Mouse (Mus musculus) naive thymus-derived CD4-positive, alpha-beta T cell, adult 2 months (primary cell): ENCODE results near the gene R3hdm4.
A peak's percentile ranks its signal among the peaks of the same experiment; 100 is the strongest.

ENCODE experiments used
- DNase-seq: peaks from one replicate; pipeline ENCODE4 v3.0.0-alpha.2; 2011; ENCODE audit warnings: low read depth

Gene R3hdm4

GRCm38 (mm10) chr10:79942988-79943387 is 22.0 kb upstream of the R3hdm4 start:
- DNase-seq = no peak

GRCm38 (mm10) chr10:79940749-79941148 is 19.7 kb upstream of the R3hdm4 start:
- DNase-seq = no peak

GRCm38 (mm10) chr10:79937775-79938526 is 16.9 kb upstream of the R3hdm4 start:
- peak; percentile 44 for DNase-seq

- peak; percentile 90 for DNase-seq
Measured at GRCm38 (mm10) chr10:79936911-79937441, 16.0 kb upstream of the R3hdm4 start.

- peak; percentile 8 for DNase-seq
Measured at GRCm38 (mm10) chr10:79936284-79936910, 15.4 kb upstream of the R3hdm4 start.

GRCm38 (mm10) chr10:79934794-79935569 is 14.0 kb upstream of the R3hdm4 start:
- DNase-seq = peak; percentile 6

GRCm38 (mm10) chr10:79934272-79934721 is 13.3 kb upstream of the R3hdm4 start:
- no peak for DNase-seq

GRCm38 (mm10) chr10:79933861-79934260 is 12.9 kb upstream of the R3hdm4 start:
- no peak for DNase-seq

GRCm38 (mm10) chr10:79933145-79933679 is 12.2 kb upstream of the R3hdm4 start:
- no peak for DNase-seq

- DNase-seq = no peak
Measured at GRCm38 (mm10) chr10:79932736-79933135, 11.7 kb upstream of the R3hdm4 start.

- DNase-seq = no peak
Measured at GRCm38 (mm10) chr10:79931797-79932196, 10.8 kb upstream of the R3hdm4 start.

GRCm38 (mm10) chr10:79930826-79931186 is 9.8 kb upstream of the R3hdm4 start:
- no peak for DNase-seq

- peak; percentile 10 for DNase-seq
Measured at GRCm38 (mm10) chr10:79929967-79930825, 9.2 kb upstream of the R3hdm4 start.

GRCm38 (mm10) chr10:79928907-79929701 is 8.1 kb upstream of the R3hdm4 start:
- DNase-seq = peak; percentile 10

GRCm38 (mm10) chr10:79928030-79928694 is 7.2 kb upstream of the R3hdm4 start:
- DNase-seq = peak; percentile 60

- peak; percentile 76 for DNase-seq
Measured at GRCm38 (mm10) chr10:79927324-79928029, 6.5 kb upstream of the R3hdm4 start.

- peak; percentile 95 for DNase-seq
Measured at GRCm38 (mm10) chr10:79926491-79927323, 5.7 kb upstream of the R3hdm4 start, which contains the start of gene Arid3a. Gene Arid3a (plus strand): TSS chr10:79927043.
